Mouse (Mus musculus) small intestine, adult 2 months (tissue): ENCODE results near the gene B3galnt1. TPM values are rescaled to one million over a fixed set of nuclear protein-coding genes. Genes with fewer than 3 reads are reported as not detected.

ENCODE experiments used
- H3K27ac ChIP-seq: fragments of 200-500 bp; 2 replicates; pipeline ENCODE4 v1.5.1; 2012; ENCODE audit warnings: low read depth, low read length, control low read depth, inconsistent platforms; ENCODE audit not compliant: insufficient read depth
- H3K27me3 ChIP-seq: fragments of 200-500 bp; 2 replicates; pipeline ENCODE4 v1.6.1; 2012; ENCODE audit warnings: mild to moderate bottlenecking, moderate library complexity, low read length, inconsistent platforms; ENCODE audit not compliant: control insufficient read depth, insufficient read depth
- H3K36me3 ChIP-seq: fragments of 200-500 bp; 2 replicates; pipeline ENCODE4 v1.6.1; 2012; ENCODE audit warnings: mild to moderate bottlenecking, low read length, control low read depth, inconsistent platforms; ENCODE audit not compliant: control insufficient read depth, insufficient read depth
- H3K4me1 ChIP-seq: fragments of 200-500 bp; 2 replicates; pipeline ENCODE4 v1.6.1; 2012; ENCODE audit warnings: low read length, inconsistent platforms, mixed read lengths; ENCODE audit not compliant: control insufficient read depth, insufficient read depth, insufficient read length
- H3K4me3 ChIP-seq: fragments of 200-500 bp; 2 replicates; pipeline ENCODE4 v1.5.1; 2012; ENCODE audit warnings: low read depth, mild to moderate bottlenecking, control low read depth, inconsistent platforms, low read length, moderate library complexity
- CTCF ChIP-seq: fragments of 200-500 bp; IDR thresholded peaks from 2 replicates; pipeline ENCODE4 v1.5.1; 2012; ENCODE audit warnings: low read depth, mild to moderate bottlenecking, control low read depth, inconsistent platforms, low read length, moderate library complexity, mixed read lengths; ENCODE audit not compliant: insufficient replicate concordance, insufficient read length; ENCODE audit errors: extremely low read depth
- POLR2A ChIP-seq: fragments of 200-500 bp; IDR thresholded peaks from 2 replicates; pipeline ENCODE4 v1.6.1; 2012; ENCODE audit warnings: low read depth, mild to moderate bottlenecking, control low read depth, inconsistent platforms, low read length, moderate library complexity
- WGBS: fragments of 180-500 bp; shearing (Covaris S2); methylation state at CpG from one replicate; pipeline ENCODE4 v1.1.7; 2018; 5-methylcytosine and 5-hydroxymethylcytosine counted together
- polyA plus RNA-seq: library from polyadenylated mRNA; depleted of rRNA; stranded (reverse); fragments of >200 nt; gene quantifications from 2 replicates; pipeline ENCODE4 v1.2.3, GENCODE M21; 2012

B3galnt1 gene
- polyA plus RNA-seq, 1 experiment = 2.6 TPM

- H3K4me3 ChIP-seq = no peak overlapping the region
- WGBS = 92% methylated on average over 5 of the region's 5 CpGs
- no peaks in the 10 kb centered on the region for H3K27me3 ChIP-seq
- no peak overlapping the region for H3K27ac ChIP-seq
- no peaks in the 10 kb centered on the region for H3K36me3 ChIP-seq
- H3K4me1 ChIP-seq = no peaks in the 10 kb centered on the region
- TF ChIP-seq CTCF = no peak
- TF ChIP-seq POLR2A = no peak
Observed at GRCm38 (mm10) chr3:69607909-69608308, 9.1 kb upstream of the B3galnt1 start.

DNA sequence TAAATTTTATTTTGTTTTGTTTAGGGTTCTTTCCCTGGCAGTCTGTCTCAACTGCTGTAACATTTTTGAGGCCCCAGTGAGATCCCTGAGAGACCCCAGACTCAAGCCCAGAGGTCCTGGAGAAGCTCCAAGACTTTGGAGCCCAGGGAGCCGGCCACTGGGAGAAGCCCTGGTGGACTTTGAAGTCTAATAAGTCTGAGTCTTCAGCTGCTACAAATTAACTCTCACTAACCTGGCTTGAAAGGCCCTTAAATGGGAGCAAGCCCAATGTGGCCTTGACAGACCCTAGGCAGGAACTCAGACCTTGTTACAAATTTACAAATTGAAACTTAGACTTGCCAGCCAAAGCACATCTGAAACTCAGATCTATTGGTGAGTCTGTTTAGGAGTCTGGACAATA lies 8.7 kb upstream of the B3galnt1 start:
- H3K36me3 ChIP-seq = no peaks in the 10 kb centered on the region
- H3K27me3 ChIP-seq = no peaks in the 10 kb centered on the region
- no peak overlapping the region for H3K27ac ChIP-seq
- no peaks in the 10 kb centered on the region for H3K4me1 ChIP-seq
- 21% methylated on average over 1 of the region's 1 CpGs for WGBS
- no peak for TF ChIP-seq POLR2A
- TF ChIP-seq CTCF = no peak
- H3K4me3 ChIP-seq = no peak overlapping the region

GRCm38 (mm10) chr3:69606923-69607322 lies 8.2 kb upstream of the B3galnt1 start:
- Histone ChIP-seq H3K4me1 (no peaks in the 10 kb centered on the region), H3K27me3 (no peaks in the 10 kb centered on the region), H3K4me3 (no peak overlapping the region), H3K36me3 (no peaks in the 10 kb centered on the region), H3K27ac (no peak overlapping the region)
- no peak for TF ChIP-seq POLR2A
- TF ChIP-seq CTCF = no peak
- 70% methylated on average over 1 of the region's 1 CpGs for WGBS

DNA sequence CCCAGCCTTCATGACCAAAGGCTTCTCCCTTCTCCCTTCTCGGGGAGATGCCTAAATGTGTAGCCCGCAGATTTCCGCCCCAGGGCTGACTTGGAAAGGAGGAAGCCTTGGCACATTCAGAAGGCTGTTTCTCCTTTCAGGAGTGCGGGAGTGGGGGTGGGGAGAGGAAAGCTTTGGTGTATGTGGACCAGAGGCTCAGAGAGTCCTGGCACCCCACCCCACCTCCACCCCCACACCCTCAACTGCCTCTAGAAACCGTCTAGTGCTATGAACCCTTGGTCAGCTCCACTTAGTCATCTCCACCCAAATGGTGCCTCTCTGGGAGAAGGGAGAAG lies 373 bp upstream of the B3galnt1 start:
- H3K4me3 ChIP-seq = peak overlapping the region; percentile 64

DNA sequence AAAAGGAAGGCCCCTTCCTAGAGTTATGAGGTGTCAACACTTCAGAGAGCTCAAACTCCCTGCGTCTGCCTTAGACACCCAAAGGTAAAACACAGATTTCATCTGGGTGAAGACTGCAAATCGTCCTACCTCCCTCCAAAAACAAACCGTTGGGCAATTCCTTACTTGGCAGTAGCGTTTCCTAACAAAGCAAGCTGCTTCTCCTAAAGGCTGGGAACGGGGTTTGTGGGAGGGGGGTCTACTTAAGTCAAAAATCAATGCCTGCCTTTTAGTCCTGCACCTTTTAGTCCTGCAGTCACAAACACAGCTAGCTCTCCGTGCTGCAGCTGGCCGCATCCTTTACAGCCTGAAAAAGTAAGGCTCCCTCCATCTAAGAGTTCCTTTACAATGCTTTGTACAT lies 944 bp downstream of the B3galnt1 start:
- Histone ChIP-seq H3K27ac (no peak overlapping the region), H3K4me1 (peaks cover 2% of the 10 kb centered on the region), H3K36me3 (no peaks in the 10 kb centered on the region), H3K27me3 (peaks cover 12% of the 10 kb centered on the region), H3K4me3 (peak overlapping the region; percentile 64; the same call in 1 of the 2 replicates)
- no peak for TF ChIP-seq POLR2A
- no peak for TF ChIP-seq CTCF
- 48% methylated on average over 7 of the region's 7 CpGs for WGBS

More for the DNA sequence above, 373 bp upstream of the B3galnt1 start:
- WGBS = 15% methylated on average over 5 of the region's 5 CpGs
- Histone ChIP-seq H3K4me1 (peaks cover 2% of the 10 kb centered on the region), H3K27ac (no peak overlapping the region), H3K27me3 (peaks cover 12% of the 10 kb centered on the region), H3K36me3 (no peaks in the 10 kb centered on the region)
- TF ChIP-seq CTCF = no peak
- TF ChIP-seq POLR2A = no peak

DNA sequence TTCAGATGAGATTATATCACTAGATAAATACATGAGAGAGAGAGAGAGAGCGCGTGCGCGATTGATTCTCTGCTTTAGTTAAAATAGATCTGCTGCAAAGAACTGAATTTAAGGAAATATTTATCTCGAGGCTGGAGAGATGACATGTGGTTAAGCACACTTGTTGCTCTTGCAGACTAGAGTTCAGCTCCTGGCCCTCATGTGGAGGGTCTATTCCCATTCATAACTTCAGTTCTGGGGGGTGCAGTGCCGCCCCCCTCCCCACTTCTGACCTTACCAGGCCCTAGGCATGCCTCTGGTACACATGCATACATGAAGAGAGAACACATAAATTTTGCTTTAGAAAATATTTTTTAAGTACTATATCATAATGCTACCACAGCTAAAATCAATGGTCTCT lies 1.5 kb downstream of the B3galnt1 start:
- WGBS = 84% methylated on average over 6 of the region's 6 CpGs
- H3K4me1 ChIP-seq = peaks cover 2% of the 10 kb centered on the region
- H3K27me3 ChIP-seq = peaks cover 12% of the 10 kb centered on the region
- no peak overlapping the region for H3K27ac ChIP-seq
- H3K4me3 ChIP-seq = no peak overlapping the region
- TF ChIP-seq POLR2A = no peak
- TF ChIP-seq CTCF = no peak
- H3K36me3 ChIP-seq = no peaks in the 10 kb centered on the region

GRCm38 (mm10) chr3:69596116-69596515 lies 2.6 kb downstream of the B3galnt1 start:
- Histone ChIP-seq H3K36me3 (no peaks in the 10 kb centered on the region), H3K27ac (no peak overlapping the region), H3K4me3 (no peak overlapping the region), H3K27me3 (peaks cover 12% of the 10 kb centered on the region), H3K4me1 (peaks cover 2% of the 10 kb centered on the region)
- 68% methylated on average over 3 of the region's 3 CpGs for WGBS
- TF ChIP-seq POLR2A (no peak), CTCF (no peak)

DNA sequence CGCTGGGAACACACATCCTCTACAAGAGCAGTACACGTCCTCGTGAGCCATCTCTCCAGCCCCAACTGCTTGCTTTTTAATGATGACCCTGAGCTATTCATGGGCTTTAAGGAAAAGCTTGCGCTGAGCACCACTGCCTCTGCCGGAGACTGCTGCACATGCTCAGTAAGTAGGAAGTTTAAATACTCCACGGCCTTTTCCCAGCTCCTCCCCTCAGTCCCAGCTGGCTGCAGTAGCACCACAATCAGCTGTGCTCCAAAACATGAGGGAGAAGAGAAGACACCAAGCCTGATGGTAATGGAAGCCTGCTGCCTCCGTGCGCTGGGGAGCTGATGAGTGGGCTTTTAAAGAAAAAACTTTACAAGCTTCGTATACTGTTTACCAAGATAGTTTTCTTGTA lies 4.7 kb downstream of the B3galnt1 start:
- H3K27ac ChIP-seq = no peak overlapping the region
- no peak for TF ChIP-seq POLR2A
- TF ChIP-seq CTCF = no peak
- 67% methylated on average over 9 of the region's 9 CpGs for WGBS

More for the DNA sequence above, 4.7 kb downstream of the B3galnt1 start:
- Histone ChIP-seq H3K4me3 (no peak overlapping the region), H3K36me3 (no peaks in the 10 kb centered on the region), H3K4me1 (peaks cover 2% of the 10 kb centered on the region), H3K27me3 (peaks cover 10% of the 10 kb centered on the region)
